Mouse (Mus musculus): ENCODE measurements at regions not wholly inside any gene's neighbourhood (a gene's known extent, or its start where the extent isn't known, plus 50 kb on each side); places are given as distances from the start of the nearest gene placed in this dataset. TPM values are rescaled to one million over a fixed set of nuclear protein-coding genes. Genes with fewer than 3 reads are reported as not detected.

- no peak for DNase-seq (ENCODE audit: low spot score in 2 of 2)
Measured at GRCm38 (mm10) chr10:60891476-60892170, 60.2 kb upstream of the Unc5b start.

GRCm38 (mm10) chr10:60889792-60890191, 58.4 kb upstream of the Unc5b start:
- no peak for DNase-seq (ENCODE audit: low spot score in 2 of 2)

- DNase-seq (ENCODE audit: low spot score in 2 of 2): no peak
Measured at GRCm38 (mm10) chr10:60888541-60888940, 57.2 kb upstream of the Unc5b start.

GRCm38 (mm10) chr10:60885348-60886275, 54.2 kb upstream of the Unc5b start:
- no peak for DNase-seq (ENCODE audit: low spot score in 2 of 2)

GRCm38 (mm10) chr10:60884806-60885205, 53.4 kb upstream of the Unc5b start:
- no peak for DNase-seq (ENCODE audit: low spot score in 2 of 2)

Small RNAs in the stretch of these regions (microRNA-seq; reads per million reads assigned to microRNA genes)
- gene Mir466j: not detected
- gene Mir6408: not detected
